Mouse (Mus musculus) MEL (cell line): ENCODE results near the gene Adam10. TPM values are rescaled to one million over a fixed set of nuclear protein-coding genes. Genes with fewer than 3 reads are reported as not detected.

ENCODE experiments used
- DNase-seq: peaks from one replicate; pipeline ENCODE4 v3.0.0; 2011; ENCODE audit warnings: low read depth, low spot score
- H3K27ac ChIP-seq: 2 replicates; pipeline ENCODE4 v1.5.1; 2012; ENCODE audit warnings: low read depth, mild to moderate bottlenecking, control low read depth, low read length, moderate library complexity; ENCODE audit not compliant: control insufficient read depth
- H3K27me3 ChIP-seq, 2 experiments: fragments of 150-350 bp in 1 of 2; sonication (generic) in 1 of 2; 2 replicates each; pipeline ENCODE4 v1.6.1; 2012; ENCODE audit warnings: low read length in 2 of 2, mild to moderate bottlenecking in 2 of 2, improper control_type of control experiment in 1 of 2, moderate library complexity in 1 of 2; ENCODE audit not compliant: insufficient read depth in 2 of 2, control insufficient read depth in 1 of 2
- H3K36me3 ChIP-seq, 2 experiments: 2 replicates each; pipeline ENCODE4 v1.6.1; 2012 to 2014; ENCODE audit warnings: low read length in 2 of 2, improper control_type of control experiment in 1 of 2, inconsistent platforms in 1 of 2, mild to moderate bottlenecking in 1 of 2; ENCODE audit not compliant: insufficient read depth in 2 of 2, control insufficient read depth in 1 of 2
- H3K4me1 ChIP-seq, 2 experiments: fragments of 150-350 bp in 1 of 2; sonication (generic) in 1 of 2; 2 replicates each; pipeline ENCODE4 v1.6.1; 2012; ENCODE audit warnings: low read length in 2 of 2, improper control_type of control experiment in 1 of 2, mild to moderate bottlenecking in 1 of 2; ENCODE audit not compliant: insufficient read depth in 2 of 2, control insufficient read depth in 1 of 2
- H3K4me3 ChIP-seq, 2 experiments: fragments of 150-350 bp in 1 of 2; sonication (generic) in 1 of 2; 2 replicates each; pipeline ENCODE4 v1.5.1; 2012; ENCODE audit warnings: low read depth in 2 of 2, low read length in 2 of 2, mild to moderate bottlenecking in 2 of 2, moderate library complexity in 2 of 2, control low read depth in 1 of 2, improper control_type of control experiment in 1 of 2; ENCODE audit not compliant: control insufficient read depth in 1 of 2, insufficient read depth in 1 of 2
- H3K79me2 ChIP-seq: 2 replicates; pipeline ENCODE4 v1.6.1; 2012; ENCODE audit warnings: mild to moderate bottlenecking, low read length, moderate library complexity; ENCODE audit not compliant: control insufficient read depth, poor library complexity, insufficient read depth
- H3K9ac ChIP-seq: 2 replicates; pipeline ENCODE4 v1.6.1; 2012; ENCODE audit warnings: low read depth, mild to moderate bottlenecking, control low read depth, low read length, moderate library complexity; ENCODE audit not compliant: control insufficient read depth, poor library complexity, severe bottlenecking
- H3K9me3 ChIP-seq: fragments of 150-350 bp; sonication (generic); replicated peaks from 2 replicates; pipeline ENCODE4 v1.6.1; 2012; ENCODE audit warnings: mild to moderate bottlenecking, low read length, improper control_type of control experiment, moderate library complexity; ENCODE audit not compliant: insufficient read depth
- BHLHE40 ChIP-seq: IDR thresholded peaks from 2 replicates; pipeline ENCODE4 v1.6.1; 2012; ENCODE audit warnings: low read depth, mild to moderate bottlenecking, inconsistent platforms, low read length, improper control_type of control experiment, borderline replicate concordance
- GABPA ChIP-seq: IDR thresholded peaks from 2 replicates; pipeline ENCODE4 v1.6.1; 2012; ENCODE audit warnings: low read depth, mild to moderate bottlenecking, inconsistent platforms, low read length, improper control_type of control experiment, moderate library complexity
- GATA1 ChIP-seq: IDR thresholded peaks from 2 replicates; pipeline ENCODE4 v1.6.1; 2011; ENCODE audit warnings: low read depth, low read length, improper control_type of control experiment
- JUND ChIP-seq: IDR thresholded peaks from 2 replicates; pipeline ENCODE4 v1.6.1; 2011; ENCODE audit warnings: low read depth, mild to moderate bottlenecking, improper control_type of control experiment, low read length
- KAT2A ChIP-seq: conservative IDR thresholded peaks from 2 replicates; pipeline ENCODE4 v1.6.1; 2012; ENCODE audit warnings: low read depth, low read length, improper control_type of control experiment, inconsistent platforms
- MAFK ChIP-seq: IDR thresholded peaks from 2 replicates; pipeline ENCODE4 v1.6.1; 2011; ENCODE audit warnings: low read depth, mild to moderate bottlenecking, low read length, improper control_type of control experiment, borderline replicate concordance
- MAZ ChIP-seq: IDR thresholded peaks from 2 replicates; pipeline ENCODE4 v1.6.1; 2012; ENCODE audit warnings: low read depth, mild to moderate bottlenecking, inconsistent platforms, low read length, improper control_type of control experiment
- MXI1 ChIP-seq: IDR thresholded peaks from 2 replicates; pipeline ENCODE4 v1.6.1; 2011; ENCODE audit warnings: mild to moderate bottlenecking, low read depth, low read length, improper control_type of control experiment
- MYB ChIP-seq: IDR thresholded peaks from 2 replicates; pipeline ENCODE4 v1.6.1; 2011; ENCODE audit warnings: mild to moderate bottlenecking, low read depth, low read length, improper control_type of control experiment
- POLR2A ChIP-seq, 2 experiments: IDR thresholded peaks; 2 replicates each; pipeline ENCODE4 v1.6.1; 2011 to 2012; ENCODE audit warnings: low read length in 2 of 2, mild to moderate bottlenecking in 2 of 2, control low read depth in 1 of 2, improper control_type of control experiment in 1 of 2, low read depth in 1 of 2, moderate library complexity in 1 of 2; ENCODE audit not compliant: control insufficient read depth in 1 of 2, insufficient read depth in 1 of 2, poor library complexity in 1 of 2
- RAD21 ChIP-seq: IDR thresholded peaks from 2 replicates; pipeline ENCODE4 v1.6.1; 2011; ENCODE audit warnings: mild to moderate bottlenecking, low read depth, low read length, improper control_type of control experiment
- RCOR1 ChIP-seq: IDR thresholded peaks from 2 replicates; pipeline ENCODE4 v1.6.1; 2012; ENCODE audit warnings: low read depth, mild to moderate bottlenecking, inconsistent platforms, low read length, improper control_type of control experiment
- SMC3 ChIP-seq: IDR thresholded peaks from 2 replicates; pipeline ENCODE4 v1.6.1; 2011; ENCODE audit warnings: low read depth, low read length, improper control_type of control experiment
- TAL1 ChIP-seq: IDR thresholded peaks from 2 replicates; pipeline ENCODE4 v1.6.1; 2012; ENCODE audit warnings: mild to moderate bottlenecking, inconsistent platforms, low read length, moderate library complexity, mixed read lengths
- UBTF ChIP-seq: IDR thresholded peaks from 2 replicates; pipeline ENCODE4 v1.6.1; 2012; ENCODE audit warnings: low read depth, mild to moderate bottlenecking, inconsistent platforms, low read length, improper control_type of control experiment, moderate library complexity, borderline replicate concordance; ENCODE audit not compliant: insufficient read depth
- ZC3H11A ChIP-seq: IDR thresholded peaks from 2 replicates; pipeline ENCODE4 v1.6.1; 2012; ENCODE audit warnings: low read depth, mild to moderate bottlenecking, inconsistent platforms, low read length, improper control_type of control experiment
- ZKSCAN1 ChIP-seq: IDR thresholded peaks from 2 replicates; pipeline ENCODE4 v1.6.1; 2012; ENCODE audit warnings: low read depth, mild to moderate bottlenecking, inconsistent platforms, low read length, improper control_type of control experiment, moderate library complexity
- ZNF384 ChIP-seq: IDR thresholded peaks from 2 replicates; pipeline ENCODE4 v1.6.1; 2012; ENCODE audit warnings: low read depth, mild to moderate bottlenecking, inconsistent platforms, low read length, improper control_type of control experiment
- polyA plus RNA-seq, 2 experiments: library from polyadenylated mRNA; stranded (reverse) in 1 of 2; unstranded in 1 of 2; fragments of >175 nt in 1 of 2; fragments of >200 nt in 1 of 2; gene quantifications; 2 replicates each; pipeline versions ENCODE4 v1.2.1 to v1.2.4; 2012; ENCODE audit warnings: low replicate concordance in 2 of 2, low read depth in 1 of 2; ENCODE audit not compliant: insufficient read length in 2 of 2, insufficient read depth in 1 of 2, missing spikeins in 1 of 2
- total RNA-seq: library from RNA; depleted of rRNA; stranded (reverse); fragments of 300-350 nt; gene quantifications from 2 replicates; pipeline ENCODE4 v1.2.3, GENCODE M21; 2012

Adam10 gene
- total and polyA plus RNA-seq, 3 experiments, result 20.3 to 127 (median 52.0) TPM

- H3K4me1 ChIP-seq, result peaks cover 0 to 5% of the 10 kb centered on the region in 2 experiments; a peak in 1 of 4 replicates
- H3K79me2 ChIP-seq, result no peaks in the 10 kb centered on the region
- TF ChIP-seq ZC3H11A (no peak), MYB (no peak), ZKSCAN1 (no peak), JUND (no peak), MXI1 (no peak), RAD21 (no peak), UBTF (no peak), RCOR1 (no peak), MAZ (no peak), BHLHE40 (no peak), POLR2A (IDR thresholded peaks at IDR 0.05; ENCODE audit: control insufficient read depth in 1 of 2, insufficient read depth in 1 of 2, low read depth in 1 of 2, low read length in 2 of 2, poor library complexity in 1 of 2) (no peak), GABPA (no peak), ZNF384 (no peak), KAT2A (no peak)
- DNase-seq, result no peak
- H3K27me3 ChIP-seq, result no peaks in the 10 kb centered on the region
- H3K27ac ChIP-seq, result no peak overlapping the region
- no peak overlapping the region for H3K9ac ChIP-seq
- no peaks in the 10 kb centered on the region for H3K9me3 ChIP-seq
- no peak overlapping the region for H3K4me3 ChIP-seq
- no peaks in the 10 kb centered on the region for H3K36me3 ChIP-seq
Measured at GRCm38 (mm10) chr9:70818739-70819138, 139.9 kb downstream of the Adam10 start.

GRCm38 (mm10) chr9:70824103-70824502 lies 145.3 kb downstream of the Adam10 start:
- H3K9ac ChIP-seq, result no peak overlapping the region
- H3K4me1 ChIP-seq, result peaks cover 0 to 5% of the 10 kb centered on the region in 2 experiments; a peak in 1 of 4 replicates
- H3K4me3 ChIP-seq, result no peak overlapping the region
- H3K27ac ChIP-seq, result no peak overlapping the region
- no peaks in the 10 kb centered on the region for H3K27me3 ChIP-seq
- no peaks in the 10 kb centered on the region for H3K9me3 ChIP-seq
- no peak for DNase-seq
- no peak for TF ChIP-seq BHLHE40
- TF ChIP-seq MAFK, result no peak
- TF ChIP-seq TAL1, result no peak
- no peak for TF ChIP-seq UBTF
- no peak for TF ChIP-seq GATA1
- TF ChIP-seq SMC3, result no peak
- no peaks in the 10 kb centered on the region for H3K36me3 ChIP-seq
- H3K79me2 ChIP-seq, result no peaks in the 10 kb centered on the region
